Mouse (Mus musculus) adrenal gland, adult 8-10 months (tissue): ENCODE results near the gene Bnip3. TPM values are rescaled to one million over a fixed set of nuclear protein-coding genes. Genes with fewer than 3 reads are reported as not detected.

Source experiments
- DNase-seq: peaks from one replicate; pipeline ENCODE4 v3.0.0; 2022
- total RNA-seq, 4 experiments: library from RNA; stranded (reverse); gene quantifications; 2 replicates each; pipeline ENCODE4 v1.2.4; 2022

The Bnip3 gene
- total RNA-seq, 4 experiments from 2014 or later = 109 to 258 (median 200) TPM

GRCm38 (mm10) chr7:138903886-138904435 lies 5.4 kb downstream of the Bnip3 start:
- no peak for DNase-seq

- DNase-seq = no peak
Measured at GRCm38 (mm10) chr7:138898743-138899142, 10.6 kb downstream of the Bnip3 start.

- no peak for DNase-seq
Measured at GRCm38 (mm10) chr7:138898122-138898521, 11.2 kb downstream of the Bnip3 start.

- DNase-seq = no peak
Measured at GRCm38 (mm10) chr7:138885365-138886289, 23.7 kb downstream of the Bnip3 start.

- no peak for DNase-seq
Measured at GRCm38 (mm10) chr7:138883724-138884123, 25.6 kb downstream of the Bnip3 start.

- no peak for DNase-seq
Measured at GRCm38 (mm10) chr7:138875031-138875430, 34.3 kb downstream of the Bnip3 start.

- DNase-seq = no peak
Measured at GRCm38 (mm10) chr7:138872956-138873355, 36.4 kb downstream of the Bnip3 start.

- no peak for DNase-seq
Measured at GRCm38 (mm10) chr7:138868316-138868715, 41.0 kb downstream of the Bnip3 start.

GRCm38 (mm10) chr7:138867286-138867685 lies 42.0 kb downstream of the Bnip3 start:
- no peak for DNase-seq

- no peak for DNase-seq
Measured at GRCm38 (mm10) chr7:138864776-138865175, 44.5 kb downstream of the Bnip3 start.

- DNase-seq = no peak
Measured at GRCm38 (mm10) chr7:138863950-138864572, 45.3 kb downstream of the Bnip3 start.

- DNase-seq = peak; percentile 36
Measured at GRCm38 (mm10) chr7:138856670-138857069, 52.6 kb downstream of the Bnip3 start.

- DNase-seq = no peak
Measured at GRCm38 (mm10) chr7:138854201-138854600, 55.1 kb downstream of the Bnip3 start.

- DNase-seq = no peak
Measured at GRCm38 (mm10) chr7:138853417-138854031, 55.8 kb downstream of the Bnip3 start.

- DNase-seq = no peak
Measured at GRCm38 (mm10) chr7:138850083-138850482, 59.2 kb downstream of the Bnip3 start.

- no peak for DNase-seq
Measured at GRCm38 (mm10) chr7:138848028-138848920, 61.0 kb downstream of the Bnip3 start.

- DNase-seq = no peak
Measured at GRCm38 (mm10) chr7:138847316-138848027, 61.8 kb downstream of the Bnip3 start.

GRCm38 (mm10) chr7:138846502-138846991 lies 62.8 kb downstream of the Bnip3 start:
- peak; percentile 46 for DNase-seq

- peak; percentile 94 for DNase-seq
Measured at GRCm38 (mm10) chr7:138845544-138846391, 63.6 kb downstream of the Bnip3 start, which contains the start of the genes Ppp2r2d and Mapk1ip1. Ppp2r2d (plus strand) TSS chr7:138846079. Mapk1ip1 (minus strand) TSS chr7:138846273.

GRCm38 (mm10) chr7:138845111-138845510 lies 64.2 kb downstream of the Bnip3 start:
- DNase-seq = no peak
